Mouse (Mus musculus) MEL (cell line): ENCODE data around the gene Tmub1. TPM values are rescaled to one million over a fixed set of nuclear protein-coding genes. Genes with fewer than 3 reads are reported as not detected.

ENCODE experiments used
- DNase-seq: peaks from one replicate; pipeline ENCODE4 v3.0.0; 2011; ENCODE audit warnings: low read depth, low spot score
- H3K27ac ChIP-seq: 2 replicates; pipeline ENCODE4 v1.5.1; 2012; ENCODE audit warnings: low read depth, mild to moderate bottlenecking, control low read depth, low read length, moderate library complexity; ENCODE audit not compliant: control insufficient read depth
- H3K27me3 ChIP-seq, 2 experiments: fragments of 150-350 bp in 1 of 2; sonication (generic) in 1 of 2; 2 replicates each; pipeline ENCODE4 v1.6.1; 2012; ENCODE audit warnings: low read length in 2 of 2, mild to moderate bottlenecking in 2 of 2, improper control_type of control experiment in 1 of 2, moderate library complexity in 1 of 2; ENCODE audit not compliant: insufficient read depth in 2 of 2, control insufficient read depth in 1 of 2
- H3K36me3 ChIP-seq, 2 experiments: 2 replicates each; pipeline ENCODE4 v1.6.1; 2012 to 2014; ENCODE audit warnings: low read length in 2 of 2, improper control_type of control experiment in 1 of 2, inconsistent platforms in 1 of 2, mild to moderate bottlenecking in 1 of 2; ENCODE audit not compliant: insufficient read depth in 2 of 2, control insufficient read depth in 1 of 2
- H3K4me1 ChIP-seq, 2 experiments: fragments of 150-350 bp in 1 of 2; sonication (generic) in 1 of 2; 2 replicates each; pipeline ENCODE4 v1.6.1; 2012; ENCODE audit warnings: low read length in 2 of 2, improper control_type of control experiment in 1 of 2, mild to moderate bottlenecking in 1 of 2; ENCODE audit not compliant: insufficient read depth in 2 of 2, control insufficient read depth in 1 of 2
- H3K4me3 ChIP-seq, 2 experiments: fragments of 150-350 bp in 1 of 2; sonication (generic) in 1 of 2; 2 replicates each; pipeline ENCODE4 v1.5.1; 2012; ENCODE audit warnings: low read depth in 2 of 2, low read length in 2 of 2, mild to moderate bottlenecking in 2 of 2, moderate library complexity in 2 of 2, control low read depth in 1 of 2, improper control_type of control experiment in 1 of 2; ENCODE audit not compliant: control insufficient read depth in 1 of 2, insufficient read depth in 1 of 2
- H3K79me2 ChIP-seq: 2 replicates; pipeline ENCODE4 v1.6.1; 2012; ENCODE audit warnings: mild to moderate bottlenecking, low read length, moderate library complexity; ENCODE audit not compliant: control insufficient read depth, poor library complexity, insufficient read depth
- H3K9ac ChIP-seq: 2 replicates; pipeline ENCODE4 v1.6.1; 2012; ENCODE audit warnings: low read depth, mild to moderate bottlenecking, control low read depth, low read length, moderate library complexity; ENCODE audit not compliant: control insufficient read depth, poor library complexity, severe bottlenecking
- H3K9me3 ChIP-seq: fragments of 150-350 bp; sonication (generic); replicated peaks from 2 replicates; pipeline ENCODE4 v1.6.1; 2012; ENCODE audit warnings: mild to moderate bottlenecking, low read length, improper control_type of control experiment, moderate library complexity; ENCODE audit not compliant: insufficient read depth
- BHLHE40 ChIP-seq: IDR thresholded peaks from 2 replicates; pipeline ENCODE4 v1.6.1; 2012; ENCODE audit warnings: low read depth, mild to moderate bottlenecking, inconsistent platforms, low read length, improper control_type of control experiment, borderline replicate concordance
- CHD1 ChIP-seq: IDR thresholded peaks from 2 replicates; pipeline ENCODE4 v1.6.1; 2012; ENCODE audit warnings: low read depth, mild to moderate bottlenecking, inconsistent platforms, low read length, improper control_type of control experiment
- CHD2 ChIP-seq: IDR thresholded peaks from 2 replicates; pipeline ENCODE4 v1.6.1; 2011; ENCODE audit warnings: low read length, improper control_type of control experiment
- CTCF ChIP-seq, 3 experiments: IDR thresholded peaks in 2 of 3; conservative IDR thresholded peaks in 1 of 3; 2 replicates each; pipeline ENCODE4 v1.5.1; 2011 to 2012; ENCODE audit warnings: low read length in 3 of 3, low read depth in 2 of 3, mild to moderate bottlenecking in 2 of 3, improper control_type of control experiment in 1 of 3, inconsistent platforms in 1 of 3, mixed read lengths in 1 of 3, moderate library complexity in 1 of 3; ENCODE audit not compliant: control insufficient read depth in 1 of 3, insufficient read depth in 1 of 3, poor library complexity in 1 of 3, severe bottlenecking in 1 of 3
- E2F4 ChIP-seq: IDR thresholded peaks from 2 replicates; pipeline ENCODE4 v1.6.1; 2011; ENCODE audit warnings: low read depth, low read length, improper control_type of control experiment, borderline replicate concordance
- ELF1 ChIP-seq: IDR thresholded peaks from 2 replicates; pipeline ENCODE4 v1.6.1; 2014; ENCODE audit warnings: low read depth, mild to moderate bottlenecking, inconsistent platforms, low read length, improper control_type of control experiment, moderate library complexity
- EP300 ChIP-seq, 2 experiments: IDR thresholded peaks; 2 replicates each; pipeline ENCODE4 v1.6.1; 2011; ENCODE audit warnings: improper control_type of control experiment in 2 of 2, low read length in 2 of 2, low read depth in 1 of 2, mild to moderate bottlenecking in 1 of 2
- ETS1 ChIP-seq: IDR thresholded peaks from 2 replicates; pipeline ENCODE4 v1.6.1; 2012; ENCODE audit warnings: low read depth, mild to moderate bottlenecking, inconsistent platforms, low read length, improper control_type of control experiment, moderate library complexity
- GABPA ChIP-seq: IDR thresholded peaks from 2 replicates; pipeline ENCODE4 v1.6.1; 2012; ENCODE audit warnings: low read depth, mild to moderate bottlenecking, inconsistent platforms, low read length, improper control_type of control experiment, moderate library complexity
- HCFC1 ChIP-seq: IDR thresholded peaks from 2 replicates; pipeline ENCODE4 v1.6.1; 2012; ENCODE audit warnings: low read depth, mild to moderate bottlenecking, inconsistent platforms, low read length, improper control_type of control experiment, moderate library complexity
- JUND ChIP-seq: IDR thresholded peaks from 2 replicates; pipeline ENCODE4 v1.6.1; 2011; ENCODE audit warnings: low read depth, mild to moderate bottlenecking, improper control_type of control experiment, low read length
- KAT2A ChIP-seq: conservative IDR thresholded peaks from 2 replicates; pipeline ENCODE4 v1.6.1; 2012; ENCODE audit warnings: low read depth, low read length, improper control_type of control experiment, inconsistent platforms
- MAFK ChIP-seq: IDR thresholded peaks from 2 replicates; pipeline ENCODE4 v1.6.1; 2011; ENCODE audit warnings: low read depth, mild to moderate bottlenecking, low read length, improper control_type of control experiment, borderline replicate concordance
- MAZ ChIP-seq: IDR thresholded peaks from 2 replicates; pipeline ENCODE4 v1.6.1; 2012; ENCODE audit warnings: low read depth, mild to moderate bottlenecking, inconsistent platforms, low read length, improper control_type of control experiment
- MEF2A ChIP-seq: IDR thresholded peaks from 2 replicates; pipeline ENCODE4 v1.6.1; 2014; ENCODE audit warnings: low read depth, mild to moderate bottlenecking, inconsistent platforms, low read length, improper control_type of control experiment; ENCODE audit not compliant: poor library complexity, insufficient replicate concordance, severe bottlenecking; ENCODE audit errors: extremely low read depth
- MXI1 ChIP-seq: IDR thresholded peaks from 2 replicates; pipeline ENCODE4 v1.6.1; 2011; ENCODE audit warnings: mild to moderate bottlenecking, low read depth, low read length, improper control_type of control experiment
- MYB ChIP-seq: IDR thresholded peaks from 2 replicates; pipeline ENCODE4 v1.6.1; 2011; ENCODE audit warnings: mild to moderate bottlenecking, low read depth, low read length, improper control_type of control experiment
- NELFE ChIP-seq: IDR thresholded peaks from 2 replicates; pipeline ENCODE4 v1.6.1; 2011; ENCODE audit warnings: low read depth, low read length, improper control_type of control experiment
- NRF1 ChIP-seq: IDR thresholded peaks from 2 replicates; pipeline ENCODE4 v1.6.1; 2014; ENCODE audit warnings: low read depth, mild to moderate bottlenecking, inconsistent platforms, low read length, improper control_type of control experiment, moderate library complexity; ENCODE audit not compliant: poor library complexity, insufficient read depth, severe bottlenecking
- POLR2A ChIP-seq, 2 experiments: IDR thresholded peaks; 2 replicates each; pipeline ENCODE4 v1.6.1; 2011 to 2012; ENCODE audit warnings: low read length in 2 of 2, mild to moderate bottlenecking in 2 of 2, control low read depth in 1 of 2, improper control_type of control experiment in 1 of 2, low read depth in 1 of 2, moderate library complexity in 1 of 2; ENCODE audit not compliant: control insufficient read depth in 1 of 2, insufficient read depth in 1 of 2, poor library complexity in 1 of 2
- POLR2AphosphoS2 ChIP-seq: IDR thresholded peaks from 2 replicates; pipeline ENCODE4 v1.6.1; 2011; ENCODE audit warnings: low read length, improper control_type of control experiment
- POLR2AphosphoS5 ChIP-seq: IDR thresholded peaks from 2 replicates; pipeline ENCODE4 v1.6.1; 2012; ENCODE audit warnings: low read depth, borderline replicate concordance, mild to moderate bottlenecking, inconsistent platforms, low read length, moderate library complexity, mixed read lengths
- RAD21 ChIP-seq: IDR thresholded peaks from 2 replicates; pipeline ENCODE4 v1.6.1; 2011; ENCODE audit warnings: mild to moderate bottlenecking, low read depth, low read length, improper control_type of control experiment
- RCOR1 ChIP-seq: IDR thresholded peaks from 2 replicates; pipeline ENCODE4 v1.6.1; 2012; ENCODE audit warnings: low read depth, mild to moderate bottlenecking, inconsistent platforms, low read length, improper control_type of control experiment
- SIN3A ChIP-seq: IDR thresholded peaks from 2 replicates; pipeline ENCODE4 v1.6.1; 2012; ENCODE audit warnings: low read length, improper control_type of control experiment, inconsistent platforms
- SMC3 ChIP-seq: IDR thresholded peaks from 2 replicates; pipeline ENCODE4 v1.6.1; 2011; ENCODE audit warnings: low read depth, low read length, improper control_type of control experiment
- TAL1 ChIP-seq: IDR thresholded peaks from 2 replicates; pipeline ENCODE4 v1.6.1; 2012; ENCODE audit warnings: mild to moderate bottlenecking, inconsistent platforms, low read length, moderate library complexity, mixed read lengths
- TBP ChIP-seq: IDR thresholded peaks from 2 replicates; pipeline ENCODE4 v1.8.0; 2011; ENCODE audit warnings: low read depth, low read length, improper control_type of control experiment
- TCF12 ChIP-seq: IDR thresholded peaks from 2 replicates; pipeline ENCODE4 v1.6.1; 2014; ENCODE audit warnings: low read depth, mild to moderate bottlenecking, inconsistent platforms, low read length, improper control_type of control experiment, moderate library complexity
- UBTF ChIP-seq: IDR thresholded peaks from 2 replicates; pipeline ENCODE4 v1.6.1; 2012; ENCODE audit warnings: low read depth, mild to moderate bottlenecking, inconsistent platforms, low read length, improper control_type of control experiment, moderate library complexity, borderline replicate concordance; ENCODE audit not compliant: insufficient read depth
- USF1 ChIP-seq: IDR thresholded peaks from 2 replicates; pipeline ENCODE4 v1.6.1; 2014; ENCODE audit warnings: low read depth, mild to moderate bottlenecking, inconsistent platforms, low read length, improper control_type of control experiment, moderate library complexity
- USF2 ChIP-seq, 2 experiments: IDR thresholded peaks; 2 replicates each; pipeline ENCODE4 v1.6.1; 2011 to 2012; ENCODE audit warnings: improper control_type of control experiment in 2 of 2, low read length in 2 of 2, borderline replicate concordance in 1 of 2, inconsistent platforms in 1 of 2, low read depth in 1 of 2, mild to moderate bottlenecking in 1 of 2; ENCODE audit not compliant: insufficient read depth in 1 of 2
- ZC3H11A ChIP-seq: IDR thresholded peaks from 2 replicates; pipeline ENCODE4 v1.6.1; 2012; ENCODE audit warnings: low read depth, mild to moderate bottlenecking, inconsistent platforms, low read length, improper control_type of control experiment
- ZKSCAN1 ChIP-seq: IDR thresholded peaks from 2 replicates; pipeline ENCODE4 v1.6.1; 2012; ENCODE audit warnings: low read depth, mild to moderate bottlenecking, inconsistent platforms, low read length, improper control_type of control experiment, moderate library complexity
- ZMIZ1 ChIP-seq: IDR thresholded peaks from 2 replicates; pipeline ENCODE4 v1.6.1; 2012; ENCODE audit warnings: low read depth, mild to moderate bottlenecking, inconsistent platforms, low read length, improper control_type of control experiment, moderate library complexity
- ZNF384 ChIP-seq: IDR thresholded peaks from 2 replicates; pipeline ENCODE4 v1.6.1; 2012; ENCODE audit warnings: low read depth, mild to moderate bottlenecking, inconsistent platforms, low read length, improper control_type of control experiment
- polyA plus RNA-seq, 2 experiments: library from polyadenylated mRNA; stranded (reverse) in 1 of 2; unstranded in 1 of 2; fragments of >175 nt in 1 of 2; fragments of >200 nt in 1 of 2; gene quantifications; 2 replicates each; pipeline versions ENCODE4 v1.2.1 to v1.2.4; 2012; ENCODE audit warnings: low replicate concordance in 2 of 2, low read depth in 1 of 2; ENCODE audit not compliant: insufficient read length in 2 of 2, insufficient read depth in 1 of 2, missing spikeins in 1 of 2
- total RNA-seq: library from RNA; depleted of rRNA; stranded (reverse); fragments of 300-350 nt; gene quantifications from 2 replicates; pipeline ENCODE4 v1.2.3, GENCODE M21; 2012

Tmub1 gene
- total and polyA plus RNA-seq, 3 experiments, result 17.8 to 36.0 TPM; not detected in 1

GRCm38 (mm10) chr5:24444746-24445427, 2.8 kb downstream of the Tmub1 start, which contains the start of gene Fastk:
Fastk (minus strand) TSS chr5:24445287.
- Histone ChIP-seq H3K9me3 (no peaks in the 10 kb centered on the region), H3K27ac (peak within 1 kb of the TSS; percentile 67), H3K4me3 (peak within 1 kb of the TSS; percentile 78 to 93), H3K9ac (peak within 1 kb of the TSS; percentile 94), H3K4me1 (peaks cover 6 to 13% of the 10 kb centered on the region in 2 experiments), H3K36me3 (peaks cover 0 to 17% of the 10 kb centered on the region in 2 experiments; a peak in 3 of 4 replicates), H3K27me3 (no peaks in the 10 kb centered on the region), H3K79me2 (peaks cover 14% of the 10 kb centered on the region)
- peak; percentile 97 for DNase-seq
- TF ChIP-seq RAD21 (no peak), CHD2 (no peak), TAL1 (no peak), USF1 (no peak), CHD1 (no peak), POLR2AphosphoS2 (peak; percentile 96), SIN3A (peak; percentile 78; the same call in 1 of the 2 replicates), TBP (peak; percentile 78), MXI1 (peak; percentile 67), RCOR1 (no peak), GABPA (no peak), ZMIZ1 (peak; percentile 86), POLR2A (IDR thresholded peaks at IDR 0.05; ENCODE audit: control insufficient read depth in 1 of 2, insufficient read depth in 1 of 2, low read depth in 1 of 2, low read length in 2 of 2, poor library complexity in 1 of 2) (peak; percentile 98 to 99), HCFC1 (peak; percentile 94), ELF1 (peak; percentile 98), POLR2AphosphoS5 (no peak), ZC3H11A (no peak), MAZ (peak; percentile 92; the same call in 1 of the 2 replicates), BHLHE40 (no peak), MAFK (no peak), MEF2A (no peak), TCF12 (peak; percentile 87), SMC3 (no peak), USF2 (IDR thresholded peaks at IDR 0.05; ENCODE audit: borderline replicate concordance in 1 of 2, insufficient read depth in 1 of 2, low read depth in 1 of 2, low read length in 2 of 2) (no peak), E2F4 (no peak), UBTF (no peak), ZKSCAN1 (no peak), JUND (no peak), NELFE (peak; percentile 95), MYB (no peak), KAT2A (peak; percentile 66; the same call in 1 of the 2 replicates), CTCF (IDR thresholded peaks at IDR 0.05 in 2 of 3, conservative IDR thresholded peaks at IDR 0.05 in 1 of 3; ENCODE audit: control insufficient read depth in 1 of 3, insufficient read depth in 1 of 3, low read depth in 2 of 3, low read length in 3 of 3, poor library complexity in 1 of 3, severe bottlenecking in 1 of 3) (no peak), ETS1 (no peak), NRF1 (peak; percentile 67), ZNF384 (no peak), EP300 (IDR thresholded peaks at IDR 0.05; ENCODE audit: low read depth in 1 of 2, low read length in 2 of 2) (no peak)
